Mouse (Mus musculus) heart, embryonic 15.5 days (tissue): ENCODE measurements around the gene Pkn2. TPM values are rescaled to one million over a fixed set of nuclear protein-coding genes. Genes with fewer than 3 reads are reported as not detected.

Experiments used
- ATAC-seq: fragments of 200-750 bp; cut with Nextera tagmentation; replicated peaks from 2 replicates; pipeline ENCODE4 v1.8.0; 2017; ENCODE audit warnings: low read depth, moderate TSS enrichment; ENCODE audit not compliant: insufficient number of reproducible peaks, insufficient read depth, low FRiP score
- H3K27ac ChIP-seq: fragments of 300-500 bp; sonication (generic); 2 replicates; pipeline ENCODE4 v1.5.1; 2015; ENCODE audit warnings: mild to moderate bottlenecking, inconsistent platforms
- H3K27me3 ChIP-seq: fragments of 300-500 bp; sonication (generic); 2 replicates; pipeline ENCODE4 v1.6.1; 2015; ENCODE audit warnings: inconsistent platforms
- H3K36me3 ChIP-seq: fragments of 300-500 bp; sonication (generic); 2 replicates; pipeline ENCODE4 v1.6.1; 2015; ENCODE audit warnings: mild to moderate bottlenecking, inconsistent platforms
- H3K4me1 ChIP-seq: fragments of 300-500 bp; sonication (generic); replicated peaks from 2 replicates; pipeline ENCODE4 v1.6.1; 2015; ENCODE audit warnings: inconsistent platforms
- H3K4me2 ChIP-seq: fragments of 300-500 bp; sonication (generic); 2 replicates; pipeline ENCODE4 v1.6.1; 2015; ENCODE audit warnings: inconsistent platforms, mild to moderate bottlenecking, moderate library complexity
- H3K4me3 ChIP-seq: fragments of 300-500 bp; sonication (generic); 2 replicates; pipeline ENCODE4 v1.5.1; 2015; ENCODE audit warnings: mild to moderate bottlenecking, inconsistent platforms
- H3K9ac ChIP-seq: fragments of 300-500 bp; sonication (generic); 2 replicates; pipeline ENCODE4 v1.6.1; 2015; ENCODE audit warnings: mild to moderate bottlenecking, inconsistent platforms
- H3K9me3 ChIP-seq: fragments of 300-500 bp; sonication (generic); replicated peaks from 2 replicates; pipeline ENCODE4 v1.6.1; 2016; ENCODE audit warnings: inconsistent platforms
- WGBS: fragments of 180-500 bp; shearing (Covaris S2); methylation state at CpG from one replicate; pipeline ENCODE4 v1.1.7; 2015; ENCODE audit warnings: mixed read lengths; 5-methylcytosine and 5-hydroxymethylcytosine counted together
- polyA plus RNA-seq: library from polyadenylated mRNA; unstranded; fragments of >200 nt; fragmentation: Nextera tagmentation; extraction: Ambion mirVana; gene quantifications from 2 replicates; pipeline ENCODE4 v1.2.1, GENCODE M21; 2015

Gene Pkn2
- polyA plus RNA-seq, 1 experiment from 2014 or later: 36.2 TPM

DNA sequence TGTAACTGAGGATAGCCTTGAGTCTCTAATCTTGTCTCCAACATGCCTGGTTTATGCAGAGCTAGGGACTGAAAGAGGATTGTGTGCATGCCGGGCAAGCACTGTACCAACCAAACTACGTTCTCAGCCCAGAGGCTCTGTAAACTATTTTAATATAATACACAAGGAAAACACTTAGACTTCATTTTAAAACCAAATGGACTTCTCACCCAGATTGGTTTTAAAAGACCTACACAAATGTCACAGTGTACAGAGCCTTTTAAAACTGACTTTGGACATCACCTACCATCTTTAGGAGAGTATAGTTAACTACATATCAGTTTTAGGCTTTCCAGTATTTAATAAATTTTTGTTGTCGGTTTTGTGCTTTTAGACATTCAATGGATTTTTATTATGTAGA, 48.9 kb downstream of the Pkn2 start:
- no peaks in the 10 kb centered on the region for H3K27me3 ChIP-seq
- ATAC-seq: no peak
- H3K4me3 ChIP-seq: no peak overlapping the region
- H3K36me3 ChIP-seq: peaks cover 15% of the 10 kb centered on the region
- 84% methylated on average over 3 of the region's 3 CpGs for WGBS
- H3K9ac ChIP-seq: no peak overlapping the region
- no peaks in the 10 kb centered on the region for H3K4me1 ChIP-seq
- H3K4me2 ChIP-seq: no peak overlapping the region
- H3K27ac ChIP-seq: no peak overlapping the region
- H3K9me3 ChIP-seq: no peaks in the 10 kb centered on the region

GRCm38 (mm10) chr3:142826449-142827146, 55.2 kb downstream of the Pkn2 start:
- Histone ChIP-seq H3K9me3 (no peaks in the 10 kb centered on the region), H3K27me3 (no peaks in the 10 kb centered on the region), H3K27ac (no peak overlapping the region), H3K36me3 (peaks cover 27% of the 10 kb centered on the region), H3K4me1 (no peaks in the 10 kb centered on the region), H3K4me3 (no peak overlapping the region), H3K9ac (no peak overlapping the region), H3K4me2 (no peak overlapping the region)
- WGBS: 93% methylated on average over 4 of the region's 4 CpGs
- no peak for ATAC-seq

DNA sequence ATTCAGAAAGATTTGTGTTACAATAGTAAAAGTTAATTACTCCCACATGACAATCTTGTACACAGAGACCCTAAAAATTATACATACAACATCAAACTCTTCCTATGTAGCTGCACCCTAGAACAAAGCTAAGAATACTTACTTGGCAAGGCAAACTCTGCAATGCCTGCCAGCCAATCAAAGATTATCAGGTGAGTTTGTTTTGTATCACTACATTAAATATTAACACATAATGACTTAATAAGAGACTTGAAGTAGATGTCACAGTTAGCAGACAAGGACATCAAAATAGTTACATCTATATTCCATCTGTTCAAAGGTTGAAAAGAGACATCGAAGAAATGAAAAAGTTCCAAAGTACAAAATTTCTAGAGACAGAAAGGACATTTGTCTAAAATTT, 58.2 kb downstream of the Pkn2 start:
- no peak for ATAC-seq
- Histone ChIP-seq H3K4me2 (no peak overlapping the region), H3K4me3 (no peak overlapping the region), H3K4me1 (no peaks in the 10 kb centered on the region), H3K27ac (no peak overlapping the region), H3K36me3 (peaks cover 29% of the 10 kb centered on the region), H3K27me3 (no peaks in the 10 kb centered on the region), H3K9me3 (no peaks in the 10 kb centered on the region), H3K9ac (no peak overlapping the region)
- WGBS: 95% methylated on average over 1 of the region's 1 CpGs

- Histone ChIP-seq H3K9me3 (no peaks in the 10 kb centered on the region), H3K36me3 (peaks cover 17% of the 10 kb centered on the region; the same call in 1 of the 2 replicates), H3K9ac (no peak overlapping the region), H3K4me1 (no peaks in the 10 kb centered on the region), H3K4me3 (no peak overlapping the region), H3K4me2 (no peak overlapping the region), H3K27me3 (no peaks in the 10 kb centered on the region), H3K27ac (no peak overlapping the region)
- no peak for ATAC-seq
- 88% methylated on average over 3 of the region's 3 CpGs for WGBS
Measured at GRCm38 (mm10) chr3:142817506-142817905, 64.3 kb downstream of the Pkn2 start.

GRCm38 (mm10) chr3:142811582-142811981, 70.2 kb downstream of the Pkn2 start:
- no peak overlapping the region for H3K4me2 ChIP-seq
- H3K9ac ChIP-seq: no peak overlapping the region
- no peak overlapping the region for H3K27ac ChIP-seq
- H3K27me3 ChIP-seq: no peaks in the 10 kb centered on the region
- H3K4me3 ChIP-seq: no peak overlapping the region
- peaks cover 23% of the 10 kb centered on the region; the same call in 1 of the 2 replicates for H3K36me3 ChIP-seq
- H3K9me3 ChIP-seq: no peaks in the 10 kb centered on the region
- peak; percentile 64; the same call in 1 of the 2 replicates for ATAC-seq
- WGBS: 50% methylated on average over 3 of the region's 3 CpGs
- H3K4me1 ChIP-seq: no peaks in the 10 kb centered on the region

- WGBS: 85% methylated on average over 3 of the region's 3 CpGs
- H3K4me3 ChIP-seq: no peak overlapping the region
- no peak for ATAC-seq
- no peaks in the 10 kb centered on the region for H3K27me3 ChIP-seq
- H3K9me3 ChIP-seq: no peaks in the 10 kb centered on the region
- no peak overlapping the region for H3K9ac ChIP-seq
- H3K36me3 ChIP-seq: peaks cover 48% of the 10 kb centered on the region
- H3K4me2 ChIP-seq: no peak overlapping the region
- H3K4me1 ChIP-seq: no peaks in the 10 kb centered on the region
- H3K27ac ChIP-seq: no peak overlapping the region
Measured at GRCm38 (mm10) chr3:142795587-142795986, 86.2 kb downstream of the Pkn2 start.

GRCm38 (mm10) chr3:142786423-142787072, 95.3 kb downstream of the Pkn2 start:
- WGBS: 65% methylated on average over 2 of the region's 2 CpGs
- no peak for ATAC-seq
- Histone ChIP-seq H3K9me3 (no peaks in the 10 kb centered on the region), H3K4me2 (no peak overlapping the region), H3K27ac (no peak overlapping the region), H3K36me3 (peaks cover 33% of the 10 kb centered on the region), H3K4me1 (no peaks in the 10 kb centered on the region), H3K27me3 (no peaks in the 10 kb centered on the region), H3K4me3 (no peak overlapping the region), H3K9ac (no peak overlapping the region)

- Histone ChIP-seq H3K27ac (no peak overlapping the region), H3K4me1 (no peaks in the 10 kb centered on the region), H3K4me2 (no peak overlapping the region), H3K9ac (no peak overlapping the region), H3K9me3 (no peaks in the 10 kb centered on the region), H3K4me3 (no peak overlapping the region), H3K27me3 (no peaks in the 10 kb centered on the region), H3K36me3 (peaks cover 39% of the 10 kb centered on the region)
- ATAC-seq: no peak
- WGBS: 54% methylated on average over 3 of the region's 3 CpGs
Measured at GRCm38 (mm10) chr3:142777227-142777626, 104.6 kb downstream of the Pkn2 start.

DNA sequence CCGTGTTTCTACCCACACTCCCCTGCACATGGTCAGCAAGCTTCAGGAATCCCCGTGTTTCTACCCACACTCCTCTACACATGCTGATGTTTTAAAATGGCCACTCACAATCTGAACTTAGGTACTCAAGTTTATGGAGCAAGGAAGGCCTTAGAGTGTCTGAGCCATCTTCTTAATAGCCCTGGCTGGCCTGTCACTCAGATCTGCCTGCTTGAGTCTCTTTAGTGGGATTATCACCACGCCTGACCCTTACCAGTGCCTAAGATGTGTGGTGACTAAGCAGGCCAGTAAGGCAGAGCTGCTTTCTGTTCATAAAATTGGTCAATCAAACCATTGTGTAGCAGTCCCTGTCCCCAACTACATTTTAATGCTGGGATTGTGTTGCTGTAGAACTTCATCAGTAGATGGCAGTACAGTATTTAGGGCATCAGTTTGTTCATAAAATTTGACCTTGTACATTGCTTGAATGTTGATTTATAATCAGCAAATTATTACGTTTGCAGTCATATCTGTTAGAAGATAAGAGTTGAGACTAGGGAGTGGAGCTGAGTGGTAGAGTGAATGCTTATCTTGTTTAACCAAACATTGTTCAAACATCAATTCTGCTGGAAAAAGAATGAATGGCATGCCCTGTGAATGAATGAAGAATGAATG, 108.1 kb downstream of the Pkn2 start:
- peaks cover 17% of the 10 kb centered on the region; the same call in 1 of the 2 replicates for H3K36me3 ChIP-seq
- H3K4me1 ChIP-seq: peaks cover 8% of the 10 kb centered on the region
- 46% methylated on average over 4 of the region's 4 CpGs for WGBS
- no peak overlapping the region for H3K9ac ChIP-seq
- no peak overlapping the region for H3K27ac ChIP-seq
- ATAC-seq: no peak
- H3K27me3 ChIP-seq: no peaks in the 10 kb centered on the region
- no peak overlapping the region for H3K4me2 ChIP-seq
- no peak overlapping the region for H3K4me3 ChIP-seq
- no peaks in the 10 kb centered on the region for H3K9me3 ChIP-seq

DNA sequence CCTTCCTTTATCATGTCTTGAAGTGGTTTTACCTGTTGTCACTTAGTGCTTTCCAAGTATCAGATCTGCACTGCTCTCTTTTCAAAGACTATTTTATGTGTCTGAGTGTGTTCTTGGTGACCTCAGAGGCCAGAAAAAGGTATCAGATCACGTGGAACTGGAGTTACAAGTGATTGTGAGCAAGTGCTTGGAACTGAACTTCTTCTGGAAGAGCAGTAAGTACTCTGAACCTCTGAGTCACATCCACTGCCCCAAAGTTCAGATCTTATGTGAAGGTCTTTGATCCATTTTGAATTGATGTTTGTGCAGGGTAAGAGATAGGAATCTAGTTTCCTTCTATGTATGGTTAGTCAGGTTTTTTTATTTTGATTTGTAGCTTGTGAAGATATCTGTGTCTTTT, 111.3 kb downstream of the Pkn2 start:
- Histone ChIP-seq H3K27ac (no peak overlapping the region), H3K4me2 (no peak overlapping the region), H3K27me3 (no peaks in the 10 kb centered on the region), H3K4me3 (no peak overlapping the region), H3K9me3 (no peaks in the 10 kb centered on the region), H3K36me3 (peaks cover 11% of the 10 kb centered on the region; the same call in 1 of the 2 replicates), H3K9ac (no peak overlapping the region), H3K4me1 (peaks cover 21% of the 10 kb centered on the region)
- no peak for ATAC-seq
- 23% methylated on average over 1 of the region's 1 CpGs for WGBS

- peaks cover 23% of the 10 kb centered on the region for H3K4me1 ChIP-seq
- H3K27ac ChIP-seq: no peak overlapping the region
- peaks cover 11% of the 10 kb centered on the region; the same call in 1 of the 2 replicates for H3K36me3 ChIP-seq
- H3K9ac ChIP-seq: no peak overlapping the region
- no peak for ATAC-seq
- no peaks in the 10 kb centered on the region for H3K9me3 ChIP-seq
- no peak overlapping the region for H3K4me3 ChIP-seq
- H3K27me3 ChIP-seq: no peaks in the 10 kb centered on the region
- 92% methylated on average over 6 of the region's 6 CpGs for WGBS
- no peak overlapping the region for H3K4me2 ChIP-seq
Measured at GRCm38 (mm10) chr3:142768498-142768897, 113.3 kb downstream of the Pkn2 start.
